Mouse (Mus musculus): ENCODE results near the gene Pif1. TPM values are rescaled to one million over a fixed set of nuclear protein-coding genes. Genes with fewer than 3 reads are reported as not detected.

The Pif1 gene
- total and polyA plus RNA-seq, 3 experiments = 14.9 to 15.5 TPM; not detected in 1

DNA sequence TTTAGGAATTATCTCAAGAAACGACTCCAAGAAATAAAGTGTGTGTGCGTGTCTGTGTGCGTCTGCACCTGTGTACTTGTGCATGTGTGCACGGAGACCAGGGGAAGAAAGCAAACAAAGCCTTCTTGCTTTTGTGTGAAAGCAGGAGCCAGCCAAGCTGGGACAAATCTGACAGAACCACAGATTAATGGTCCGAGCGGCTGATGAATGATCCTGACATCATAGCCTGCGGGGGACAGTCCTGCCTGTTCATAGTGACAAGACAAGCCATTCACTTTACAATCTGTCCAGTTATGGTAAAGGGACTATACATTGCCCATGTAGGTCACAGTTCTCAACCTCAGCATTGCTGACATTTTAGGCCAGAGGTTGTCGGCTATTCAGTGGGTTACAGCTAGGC is 38.6 kb upstream of the Pif1 start:
- H3K4me1 ChIP-seq (ENCODE audit: control insufficient read depth in 1 of 2, insufficient read depth in 2 of 2, low read length in 2 of 2) = peaks cover 17 to 49% of the 10 kb centered on the region in 2 experiments
- DNase-seq (ENCODE audit: low read depth, low spot score) = no peak
- no peak overlapping the region for H3K27ac ChIP-seq (ENCODE audit: control insufficient read depth, low read depth, low read length)
- no peaks in the 10 kb centered on the region for H3K79me2 ChIP-seq (ENCODE audit: control insufficient read depth, insufficient read depth, low read length, poor library complexity)
- no peaks in the 10 kb centered on the region for H3K9me3 ChIP-seq (replicated peaks; ENCODE audit: insufficient read depth, low read length)
- no peak overlapping the region for H3K9ac ChIP-seq (ENCODE audit: control insufficient read depth, low read depth, low read length, poor library complexity, severe bottlenecking)
- peaks cover 0 to 39% of the 10 kb centered on the region in 2 experiments; a peak in 2 of 4 replicates for H3K36me3 ChIP-seq (ENCODE audit: control insufficient read depth in 1 of 2, insufficient read depth in 2 of 2, low read length in 2 of 2)
- TF ChIP-seq GATA1 (IDR thresholded peaks at IDR 0.05; ENCODE audit: low read depth, low read length) = no peak
- TF ChIP-seq JUND (IDR thresholded peaks at IDR 0.05; ENCODE audit: low read depth, low read length) = no peak
- no peak for TF ChIP-seq MAZ (IDR thresholded peaks at IDR 0.05; ENCODE audit: low read depth, low read length)
- no peak for TF ChIP-seq RAD21 (IDR thresholded peaks at IDR 0.05; ENCODE audit: low read depth, low read length)
- TF ChIP-seq HCFC1 (IDR thresholded peaks at IDR 0.05; ENCODE audit: low read depth, low read length) = no peak
- TF ChIP-seq MYB (IDR thresholded peaks at IDR 0.05; ENCODE audit: low read depth, low read length) = no peak
- no peak for TF ChIP-seq ELF1 (IDR thresholded peaks at IDR 0.05; ENCODE audit: low read depth, low read length)
- TF ChIP-seq RCOR1 (IDR thresholded peaks at IDR 0.05; ENCODE audit: low read depth, low read length) = no peak
- no peak for TF ChIP-seq ZKSCAN1 (IDR thresholded peaks at IDR 0.05; ENCODE audit: low read depth, low read length)
- no peak for TF ChIP-seq BHLHE40 (IDR thresholded peaks at IDR 0.05; ENCODE audit: borderline replicate concordance, low read depth, low read length)
- no peak for TF ChIP-seq E2F4 (IDR thresholded peaks at IDR 0.05; ENCODE audit: borderline replicate concordance, low read depth, low read length)
- TF ChIP-seq EP300 (IDR thresholded peaks at IDR 0.05; ENCODE audit: low read depth in 1 of 2, low read length in 2 of 2) = no peak
- no peak for TF ChIP-seq SMC3 (IDR thresholded peaks at IDR 0.05; ENCODE audit: low read depth, low read length)
- TF ChIP-seq MEF2A (IDR thresholded peaks at IDR 0.05; ENCODE audit: extremely low read depth, insufficient replicate concordance, low read depth, low read length, poor library complexity, severe bottlenecking) = no peak
- TF ChIP-seq GABPA (IDR thresholded peaks at IDR 0.05; ENCODE audit: low read depth, low read length) = no peak
- H3K4me3 ChIP-seq (ENCODE audit: control insufficient read depth in 1 of 2, insufficient read depth in 1 of 2, low read depth in 2 of 2, low read length in 2 of 2) = no peak overlapping the region
- no peaks in the 10 kb centered on the region for H3K27me3 ChIP-seq (ENCODE audit: control insufficient read depth in 1 of 2, insufficient read depth in 2 of 2, low read length in 2 of 2)

DNA sequence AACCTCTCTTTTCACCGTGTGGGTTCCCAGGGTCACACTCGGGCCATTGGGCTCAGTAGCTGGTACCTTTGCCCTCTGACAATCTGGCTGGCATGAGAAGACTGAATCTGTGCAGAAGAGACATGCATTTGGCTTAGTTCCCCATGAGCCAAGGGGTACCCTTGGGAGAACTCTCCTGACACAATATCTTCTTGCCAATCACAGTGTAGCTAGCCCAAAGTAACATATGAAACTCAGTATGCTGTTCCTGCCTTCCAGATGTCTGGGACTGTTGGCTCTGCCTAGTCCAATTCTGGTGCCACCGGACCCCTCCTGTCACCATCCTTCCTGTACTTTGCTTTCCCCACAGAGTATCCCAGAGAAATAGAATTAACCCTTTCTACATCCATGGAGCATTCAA is 37.8 kb upstream of the Pif1 start:
- Histone ChIP-seq H3K36me3 (ENCODE audit: control insufficient read depth in 1 of 2, insufficient read depth in 2 of 2, low read length in 2 of 2) (peaks cover 0 to 46% of the 10 kb centered on the region in 2 experiments; a peak in 2 of 4 replicates), H3K4me1 (ENCODE audit: control insufficient read depth in 1 of 2, insufficient read depth in 2 of 2, low read length in 2 of 2) (peaks cover 19 to 51% of the 10 kb centered on the region in 2 experiments), H3K9ac (ENCODE audit: control insufficient read depth, low read depth, low read length, poor library complexity, severe bottlenecking) (no peak overlapping the region), H3K4me3 (ENCODE audit: control insufficient read depth in 1 of 2, insufficient read depth in 1 of 2, low read depth in 2 of 2, low read length in 2 of 2) (no peak overlapping the region), H3K27me3 (ENCODE audit: control insufficient read depth in 1 of 2, insufficient read depth in 2 of 2, low read length in 2 of 2) (no peaks in the 10 kb centered on the region), H3K27ac (ENCODE audit: control insufficient read depth, low read depth, low read length) (peak overlapping the region; percentile 83; the same call in 1 of the 2 replicates), H3K79me2 (ENCODE audit: control insufficient read depth, insufficient read depth, low read length, poor library complexity) (no peaks in the 10 kb centered on the region), H3K9me3 (replicated peaks; ENCODE audit: insufficient read depth, low read length) (no peaks in the 10 kb centered on the region)
- TF ChIP-seq ZNF384 (IDR thresholded peaks at IDR 0.05; ENCODE audit: low read depth, low read length) (no peak), MAX (IDR thresholded peaks at IDR 0.05; ENCODE audit: low read length) (no peak), E2F4 (IDR thresholded peaks at IDR 0.05; ENCODE audit: borderline replicate concordance, low read depth, low read length) (no peak), ETS1 (IDR thresholded peaks at IDR 0.05; ENCODE audit: low read depth, low read length) (no peak), CTCF (IDR thresholded peaks at IDR 0.05 in 2 of 3, conservative IDR thresholded peaks at IDR 0.05 in 1 of 3; ENCODE audit: control insufficient read depth in 1 of 3, insufficient read depth in 1 of 3, low read depth in 2 of 3, low read length in 3 of 3, poor library complexity in 1 of 3, severe bottlenecking in 1 of 3) (no peak), MXI1 (IDR thresholded peaks at IDR 0.05; ENCODE audit: low read depth, low read length) (no peak), USF1 (IDR thresholded peaks at IDR 0.05; ENCODE audit: low read depth, low read length) (no peak), TBP (IDR thresholded peaks at IDR 0.05; ENCODE audit: low read depth, low read length) (no peak), POLR2A (IDR thresholded peaks at IDR 0.05; ENCODE audit: control insufficient read depth in 1 of 2, insufficient read depth in 1 of 2, low read depth in 1 of 2, low read length in 2 of 2, poor library complexity in 1 of 2) (no peak), GABPA (IDR thresholded peaks at IDR 0.05; ENCODE audit: low read depth, low read length) (no peak), MAFK (IDR thresholded peaks at IDR 0.05; ENCODE audit: borderline replicate concordance, low read depth, low read length) (no peak), POLR2AphosphoS2 (IDR thresholded peaks at IDR 0.05; ENCODE audit: low read length) (no peak), KAT2A (conservative IDR thresholded peaks at IDR 0.05; ENCODE audit: low read depth, low read length) (no peak), GATA1 (IDR thresholded peaks at IDR 0.05; ENCODE audit: low read depth, low read length) (no peak)
- no peak for DNase-seq (ENCODE audit: low read depth, low spot score)

Measured in MEL (cell line).